Mouse (Mus musculus) midbrain, embryonic 14.5 days (tissue): Measurements from ENCODE around the gene Armc7. TPM values are rescaled to one million over a fixed set of nuclear protein-coding genes. Genes with fewer than 3 reads are reported as not detected.

Source experiments
- ATAC-seq: fragments of 200-750 bp; cut with Nextera tagmentation; 2 replicates; pipeline ENCODE4 v1.8.0; 2017; ENCODE audit warnings: moderate number of reproducible peaks, moderate library complexity; ENCODE audit not compliant: low FRiP score, low TSS enrichment
- DNase-seq: peaks from one replicate; pipeline ENCODE4 v3.0.0-alpha.2; 2015
- H3K27ac ChIP-seq: fragments of 300-500 bp; sonication (generic); replicated peaks from 2 replicates; pipeline ENCODE4 v1.5.1; 2014; ENCODE audit warnings: mild to moderate bottlenecking, low read depth, low read length, moderate library complexity
- H3K27me3 ChIP-seq: fragments of 300-500 bp; sonication (generic); 2 replicates; pipeline ENCODE4 v1.6.1; 2014; ENCODE audit warnings: low read length, control low read depth, mixed read lengths; ENCODE audit not compliant: control insufficient read depth, insufficient read depth
- H3K36me3 ChIP-seq: fragments of 300-500 bp; sonication (generic); 2 replicates; pipeline ENCODE4 v1.6.1; 2014; ENCODE audit warnings: low read length, control low read depth; ENCODE audit not compliant: control insufficient read depth, insufficient read depth
- H3K4me1 ChIP-seq: fragments of 300-500 bp; sonication (generic); 2 replicates; pipeline ENCODE4 v1.6.1; 2014; ENCODE audit warnings: mild to moderate bottlenecking, antibody characterized with exemption, low read length, control low read depth; ENCODE audit not compliant: control insufficient read depth, insufficient read depth
- H3K4me2 ChIP-seq: fragments of 300-500 bp; sonication (generic); 2 replicates; pipeline ENCODE4 v1.6.1; 2014; ENCODE audit warnings: mild to moderate bottlenecking, low read length, moderate library complexity
- H3K4me3 ChIP-seq: fragments of 300-500 bp; sonication (generic); replicated peaks from 2 replicates; pipeline ENCODE4 v1.5.1; 2014; ENCODE audit warnings: low read depth, low read length
- H3K9ac ChIP-seq: fragments of 300-500 bp; sonication (generic); replicated peaks from 2 replicates; pipeline ENCODE4 v1.6.1; 2014; ENCODE audit warnings: mild to moderate bottlenecking, low read length, moderate library complexity
- H3K9me3 ChIP-seq: fragments of 300-500 bp; sonication (generic); 2 replicates; pipeline ENCODE4 v1.6.1; 2016; ENCODE audit warnings: low read length, control low read depth, mixed read lengths; ENCODE audit not compliant: control insufficient read depth
- WGBS: fragments of 180-500 bp; shearing (Covaris S2); extraction: QIAGEN DNeasy Blood & Tissue Kit; methylation state at CpG from one replicate; pipeline ENCODE4 v1.1.7; 2014; 5-methylcytosine and 5-hydroxymethylcytosine counted together
- polyA plus RNA-seq: library from polyadenylated mRNA; unstranded; fragments of >200 nt; fragmentation: Nextera tagmentation; extraction: Ambion mirVana; gene quantifications from 2 replicates; pipeline ENCODE4 v1.2.1, GENCODE M21; 2014

The Armc7 gene
- polyA plus RNA-seq, 1 experiment from 2014 or later: 16.3 TPM

- WGBS: 52% methylated on average over 2 of the region's 2 CpGs
These were observed 35.7 kb downstream of the Armc7 start for GRCm38 (mm10) chr11:115511121-115511520.

DNA sequence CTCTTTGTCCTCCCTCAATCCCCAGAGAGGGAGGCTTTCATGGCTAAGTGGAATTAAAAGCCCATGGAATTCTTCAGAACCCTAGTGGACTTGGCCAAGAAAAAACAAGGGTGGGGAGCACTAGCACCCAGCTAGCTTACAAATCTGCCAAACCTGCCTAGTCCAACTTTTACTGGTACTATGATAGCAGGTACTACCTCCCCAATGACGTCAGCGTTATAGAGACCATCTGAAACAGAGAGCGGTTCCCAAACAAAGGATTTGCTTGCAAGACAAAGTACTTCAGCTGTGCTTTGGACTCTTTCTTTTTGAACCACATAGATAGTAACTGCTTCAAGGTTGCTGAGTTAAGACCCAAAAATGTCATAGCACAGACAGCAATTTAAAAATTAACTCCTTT, 36.5 kb downstream of the Armc7 start:
- Histone ChIP-seq H3K36me3 (0 out of 2 replicates have a peak, but pooled peaks cover 3% of the 10 kb centered on the region), H3K4me2 (peak overlapping the region; percentile 79), H3K4me1 (peaks cover 40% of the 10 kb centered on the region), H3K27ac (peak overlapping the region; percentile 78), H3K9ac (peak overlapping the region; percentile 93), H3K27me3 (no peaks in the 10 kb centered on the region), H3K4me3 (peak overlapping the region; percentile 72), H3K9me3 (no peaks in the 10 kb centered on the region)
- WGBS: 10% methylated on average over 3 of the region's 3 CpGs
- ATAC-seq (no peak), DNase-seq (peak; percentile 78)

More at GRCm38 (mm10) chr11:115511121-115511520, 35.7 kb downstream of the Armc7 start:
- no peak overlapping the region for H3K27ac ChIP-seq
- H3K4me1 ChIP-seq: peaks cover 46% of the 10 kb centered on the region
- 0 out of 2 replicates have a peak, but pooled peaks cover 7% of the 10 kb centered on the region for H3K36me3 ChIP-seq
- peak overlapping the region; percentile 72 for H3K4me3 ChIP-seq
- no peak for DNase-seq
- ATAC-seq: no peak
- H3K27me3 ChIP-seq: no peaks in the 10 kb centered on the region
- H3K4me2 ChIP-seq: peak overlapping the region; percentile 79
- no peaks in the 10 kb centered on the region for H3K9me3 ChIP-seq
- peak overlapping the region; percentile 93 for H3K9ac ChIP-seq

- Histone ChIP-seq H3K27ac (peak overlapping the region; percentile 78), H3K4me2 (peak overlapping the region; percentile 79), H3K27me3 (no peaks in the 10 kb centered on the region), H3K36me3 (0 out of 2 replicates have a peak, but pooled peaks cover 3% of the 10 kb centered on the region), H3K9me3 (no peaks in the 10 kb centered on the region), H3K9ac (peak overlapping the region; percentile 93), H3K4me3 (peak overlapping the region; percentile 72), H3K4me1 (peaks cover 34% of the 10 kb centered on the region)
- ATAC-seq (no peak), DNase-seq (peak; percentile 51)
- 6% methylated on average over 8 of the region's 8 CpGs for WGBS
These were observed 37.1 kb downstream of the Armc7 start for GRCm38 (mm10) chr11:115512407-115513183.

GRCm38 (mm10) chr11:115513271-115514237, 38.1 kb downstream of the Armc7 start:
- DNase-seq (peak; percentile 76), ATAC-seq (peak; percentile 68)
- Histone ChIP-seq H3K27me3 (no peaks in the 10 kb centered on the region), H3K27ac (peak overlapping the region; percentile 78), H3K9ac (peak overlapping the region; percentile 93), H3K9me3 (no peaks in the 10 kb centered on the region), H3K4me3 (peak overlapping the region; percentile 72), H3K36me3 (0 out of 2 replicates have a peak, but pooled peaks cover 3% of the 10 kb centered on the region), H3K4me2 (peak overlapping the region; percentile 79), H3K4me1 (peaks cover 25% of the 10 kb centered on the region)
- WGBS: under 1% methylated on average over 57 of the region's 57 CpGs

GRCm38 (mm10) chr11:115514238-115514663, 38.8 kb downstream of the Armc7 start, which contains the start of gene Jpt1:
Gene Jpt1, minus strand, starts transcription at chr11:115514387.
- DNase-seq: peak; percentile 98
- H3K9ac ChIP-seq: peak within 1 kb of the TSS; percentile 93
- H3K4me3 ChIP-seq: peak within 1 kb of the TSS; percentile 72
- H3K27me3 ChIP-seq: no peaks in the 10 kb centered on the region
- no peaks in the 10 kb centered on the region for H3K9me3 ChIP-seq
- WGBS: under 1% methylated on average over 24 of the region's 24 CpGs
- peak within 1 kb of the TSS; percentile 78 for H3K27ac ChIP-seq
- peak; percentile 97 for ATAC-seq
- no peaks in the 10 kb centered on the region for H3K36me3 ChIP-seq
- H3K4me2 ChIP-seq: peak within 1 kb of the TSS; percentile 79
- H3K4me1 ChIP-seq: peaks cover 20% of the 10 kb centered on the region

GRCm38 (mm10) chr11:115515021-115515420, 39.6 kb downstream of the Armc7 start:
- no peak for DNase-seq
- WGBS: 71% methylated on average over 6 of the region's 6 CpGs
- Histone ChIP-seq H3K27me3 (no peaks in the 10 kb centered on the region), H3K9me3 (no peaks in the 10 kb centered on the region), H3K9ac (no peak overlapping the region), H3K4me3 (no peak overlapping the region), H3K36me3 (no peaks in the 10 kb centered on the region), H3K4me1 (peaks cover 15% of the 10 kb centered on the region), H3K27ac (no peak overlapping the region), H3K4me2 (no peak overlapping the region)
- ATAC-seq: no peak

DNA sequence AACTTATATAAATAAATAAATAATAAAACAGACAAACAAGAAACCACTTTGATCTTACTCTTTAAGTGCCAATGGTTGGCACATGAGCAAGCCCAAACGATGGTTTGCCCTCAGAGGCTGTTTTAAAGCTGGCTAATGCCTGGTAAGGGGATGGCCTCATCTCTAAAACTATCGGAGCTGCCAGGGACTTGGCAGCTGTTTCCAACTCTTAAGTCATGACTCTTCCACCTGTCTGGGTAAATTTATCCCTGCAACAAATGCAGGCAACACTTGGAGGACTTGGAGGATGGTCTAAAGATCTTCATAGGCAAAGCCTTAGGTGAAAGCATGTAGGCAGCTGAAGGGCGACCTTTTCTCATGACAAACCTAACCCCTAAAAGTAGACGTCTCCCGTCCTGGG, 41.5 kb downstream of the Armc7 start:
- Histone ChIP-seq H3K27me3 (no peaks in the 10 kb centered on the region), H3K4me1 (no peaks in the 10 kb centered on the region), H3K4me3 (no peak overlapping the region), H3K36me3 (peaks cover under 1% of the 10 kb centered on the region; the same call in 1 of the 2 replicates), H3K9ac (no peak overlapping the region), H3K27ac (no peak overlapping the region), H3K4me2 (no peak overlapping the region), H3K9me3 (no peaks in the 10 kb centered on the region)
- WGBS: 86% methylated on average over 5 of the region's 5 CpGs
- ATAC-seq (no peak), DNase-seq (no peak)

DNA sequence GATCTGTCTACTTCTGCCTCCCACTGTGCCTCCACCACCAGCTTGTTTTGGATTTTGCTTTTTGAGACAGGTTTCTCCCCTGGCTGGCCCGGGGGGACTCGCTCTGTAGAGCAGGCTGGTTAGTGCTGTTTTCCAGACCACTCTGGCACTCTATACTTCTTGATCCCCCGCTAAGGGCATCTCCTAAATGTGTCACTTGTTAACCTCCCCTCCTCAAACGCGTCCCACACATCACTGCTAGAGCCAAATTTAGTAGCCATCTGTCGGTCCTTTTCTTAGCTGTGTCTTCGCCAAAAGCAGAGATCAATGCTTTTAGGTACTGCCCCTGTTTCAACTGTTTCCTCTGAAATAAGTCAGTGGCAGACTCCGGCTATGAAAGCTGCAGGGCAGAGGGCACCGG, 43.2 kb downstream of the Armc7 start:
- 81% methylated on average over 9 of the region's 9 CpGs for WGBS
- Histone ChIP-seq H3K4me3 (no peak overlapping the region), H3K4me1 (no peaks in the 10 kb centered on the region), H3K27ac (no peak overlapping the region), H3K27me3 (no peaks in the 10 kb centered on the region), H3K9ac (no peak overlapping the region), H3K9me3 (no peaks in the 10 kb centered on the region), H3K4me2 (no peak overlapping the region), H3K36me3 (peaks cover 11% of the 10 kb centered on the region)
- ATAC-seq (no peak), DNase-seq (no peak)
